9 mouse cellular contexts compared by ENCODE assay signal in genomic region chr19:41745941-41746557, GRCm38 (mm10). TPM values are rescaled to one million over a fixed set of nuclear protein-coding genes. Genes with fewer than 3 reads are reported as not detected.
DNase-seq lines count a peak whose midpoint lies in the region; ATAC-seq lines count a peak whose summit lies in the region.
"Had no signal": no experiment of that assay in that cellular context is flagged by ENCODE, and none has a peak within 500 bp of the region (broad histone marks: within the 10 kb centered on the region; RNA-seq: fewer than 3 reads in every experiment).

No protein-coding gene starts in this region.

- H3K4me3 ChIP-seq in neural tube, embryonic 13.5 days: no peak overlapping the region

- DNase-seq in embryo, embryonic 11 days: peak; percentile 54
- no peak for DNase-seq in embryo, embryonic 10.5 days (ENCODE audit: low spot score)
- DNase-seq in cerebellum, postnatal 25 days: peak; percentile 25 to 38
- peak; percentile 19 for DNase-seq in heart, postnatal 4 days
- peak; percentile 67 to 78 for DNase-seq in layer of hippocampus, adult 8-10 months (ENCODE audit: low spot score in 2 of 2)
- no peak for DNase-seq in lung, postnatal 25 days (ENCODE audit: low spot score)
- DNase-seq in spleen, postnatal 36 days (ENCODE audit: low spot score in 2 of 2): no peak

- H3K27ac ChIP-seq in neural tube, embryonic 13.5 days (replicated peaks): peak overlapping the region; percentile 84

- WGBS in neural tube, embryonic 13.5 days: 23% methylated on average over 15 of the region's 15 CpGs

- no peak overlapping the region for H3K4me2 ChIP-seq in neural tube, embryonic 13.5 days

- H3K4me1 ChIP-seq in neural tube, embryonic 13.5 days (replicated peaks): peaks cover 74% of the 10 kb centered on the region

- no peaks in the 10 kb centered on the region for H3K9me3 ChIP-seq in neural tube, embryonic 13.5 days

- no peaks in the 10 kb centered on the region for H3K36me3 ChIP-seq in neural tube, embryonic 13.5 days

- H3K27me3 ChIP-seq in neural tube, embryonic 13.5 days: peaks cover 4% of the 10 kb centered on the region; the same call in 1 of the 2 replicates

- peak; percentile 82 for ATAC-seq in neural tube, embryonic 13.5 days (ENCODE audit: low read depth)

- H3K9ac ChIP-seq in neural tube, embryonic 13.5 days: no peak overlapping the region

RNA-seq across cellular contexts. Expression of gene Slit1, which starts 2.6 kb away (rescaled TPM):
- not detected for total RNA-seq in heart, postnatal 4 days (2021)
- total RNA-seq in layer of hippocampus, adult 8-10 months (2022): 100 to 1,000 TPM; 184 to 232 (median 208) TPM
- polyA plus RNA-seq in neural tube, embryonic 13.5 days (2015; fragmentation: Nextera tagmentation; extraction: Ambion mirVana): 34.2 and 35.8 TPM in 2 replicates
- polyA plus RNA-seq: C2C12 had no signal

RNA-seq across cellular contexts. Expression of gene Arhgap19, which starts 55.8 kb away (rescaled TPM):
- 10 to 100 TPM in 1 of 2 experiments, 1 to 10 TPM in 1; 9.5 to 10.2 TPM for total RNA-seq in heart, postnatal 4 days (2021)
- total RNA-seq in layer of hippocampus, adult 8-10 months (2022): 1 to 10 TPM; 2.4 to 3.1 (median 2.9) TPM
- 6.2 and 7.6 TPM in 2 replicates for polyA plus RNA-seq in neural tube, embryonic 13.5 days (2015; fragmentation: Nextera tagmentation; extraction: Ambion mirVana)

Comparison
In these comparisons a context has a peak if more than half of its experiments do, and no peak if none do; other contexts are left out.
1. DNase-seq: peak in embryo, embryonic 11 days (single experiment), cerebellum, postnatal 25 days (2 of 2), heart, postnatal 4 days (single experiment) and layer of hippocampus, adult 8-10 months (2 of 2); none in embryo, embryonic 10.5 days (single experiment), lung, postnatal 25 days (single experiment) and spleen, postnatal 36 days (0 of 2).
2. RNA of gene Slit1, which starts 2.6 kb away (total RNA-seq): 184 to 232 TPM in layer of hippocampus, adult 8-10 months; not detected in heart, postnatal 4 days; every median in the first group is over 100 times any median in the second.